Mouse (Mus musculus) CD4-positive naive resting alpha-beta T cell, adult 76 days (primary cell): ENCODE measurements around the gene Clvs2. TPM values are rescaled to one million over a fixed set of nuclear protein-coding genes. Genes with fewer than 3 reads are reported as not detected.

Experiments used
- total RNA-seq: library from RNA; stranded (reverse); gene quantifications from one replicate; pipeline ENCODE4 v1.2.4, GENCODE M21; 2023

The Clvs2 gene
- total RNA-seq = not detected

DNA sequence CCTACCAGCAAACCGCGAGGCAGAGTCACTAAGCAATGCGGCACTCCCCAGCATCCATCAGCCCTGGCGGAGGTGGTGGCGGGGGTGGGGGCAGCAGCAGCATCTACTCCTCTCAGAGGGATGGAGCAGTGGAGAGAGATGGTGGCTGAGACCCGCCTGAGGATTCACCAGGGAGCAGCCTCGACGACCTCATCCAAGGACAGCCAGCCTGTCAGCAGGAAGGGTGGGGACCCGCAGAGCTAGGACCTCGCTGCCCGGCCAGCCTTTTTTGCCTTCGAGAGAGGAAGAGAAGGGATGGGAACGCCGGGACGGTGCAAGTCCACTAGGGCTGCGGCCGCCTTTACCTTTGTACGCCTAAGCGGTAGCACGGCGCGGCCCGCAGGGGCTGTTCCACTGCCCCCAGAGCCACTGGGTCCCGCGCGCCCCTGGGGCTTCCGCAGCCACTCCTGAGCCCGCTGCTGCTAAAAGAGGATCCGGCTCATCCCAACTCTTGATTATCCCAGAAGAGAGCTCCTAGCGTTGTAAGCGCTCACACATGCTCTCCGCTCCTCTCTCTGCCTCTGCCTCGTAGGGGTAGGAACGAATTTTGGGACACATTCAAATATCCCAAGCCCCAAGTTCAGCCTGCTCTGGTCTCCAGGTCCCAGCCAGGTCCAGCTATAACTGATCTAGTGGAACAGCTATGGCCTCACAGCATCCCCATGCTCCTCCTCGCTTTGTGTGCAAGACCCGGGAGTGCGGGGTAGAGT is at the start of gene Clvs2:
TSS of gene Clvs2 (minus strand) at position 639 of the 749 bp plus-strand sequence.

Other genes with a start within 250 kb of the Clvs2 start
- not detected for gene Sult3a2, start 161.9 kb upstream of the Clvs2 start, total RNA-seq
- not detected for gene Sult3a1, start 233.0 kb upstream of the Clvs2 start, total RNA-seq